Mouse (Mus musculus): ENCODE measurements at regions not wholly inside any gene's neighbourhood (a gene's known extent, or its start where the extent isn't known, plus 50 kb on each side); places are given as distances from the start of the nearest gene placed in this dataset. TPM values are rescaled to one million over a fixed set of nuclear protein-coding genes. Genes with fewer than 3 reads are reported as not detected.
"Not testable (repeated sequence)": the region's sequence is repeated elsewhere in the genome, so short reads cannot be mapped to it uniquely, and the experiment has no call there.

- not testable (repeated sequence) for H3K27ac ChIP-seq; DNase-seq (ENCODE audit: low spot score); H3K4me1 ChIP-seq; H3K4me3 ChIP-seq; H3K27me3 ChIP-seq (ENCODE audit: insufficient read depth, poor library complexity, severe bottlenecking); H3K36me3 ChIP-seq
- 80% methylated on average over 9 of the region's 9 CpGs for WGBS
- peaks cover 10% of the 10 kb centered on the region for H3K9me3 ChIP-seq
These were observed 172.5 kb upstream of the Zfp808 start for GRCm38 (mm10) chr13:61957197-61957596.

DNA sequence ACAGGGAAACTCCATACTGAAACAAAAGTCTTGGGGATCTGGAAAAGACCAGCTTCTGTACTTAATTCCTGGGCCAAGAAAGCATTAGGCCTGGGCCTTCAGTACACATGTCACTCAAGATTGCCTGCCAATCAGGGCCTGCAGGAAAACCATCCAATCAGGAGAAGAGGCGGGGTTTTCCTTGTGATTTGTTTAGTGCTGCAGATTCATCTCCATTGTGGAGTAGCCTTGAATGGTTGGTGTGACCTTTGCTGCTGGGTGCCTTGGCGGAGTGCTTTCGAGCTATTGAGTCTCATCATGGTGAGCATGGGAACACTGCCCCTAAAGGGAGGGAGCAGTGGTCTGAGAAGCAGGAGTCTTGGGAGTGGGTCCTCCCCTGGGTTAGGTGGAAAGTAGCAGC is 150.8 kb upstream of the Zfp808 start:
- 90% methylated on average over 3 of the region's 3 CpGs for WGBS
- H3K4me3 ChIP-seq; H3K27me3 ChIP-seq (ENCODE audit: insufficient read depth, poor library complexity, severe bottlenecking); DNase-seq (ENCODE audit: low spot score); H3K27ac ChIP-seq; H3K36me3 ChIP-seq; H3K4me1 ChIP-seq; H3K9me3 ChIP-seq: not testable (repeated sequence)

DNA sequence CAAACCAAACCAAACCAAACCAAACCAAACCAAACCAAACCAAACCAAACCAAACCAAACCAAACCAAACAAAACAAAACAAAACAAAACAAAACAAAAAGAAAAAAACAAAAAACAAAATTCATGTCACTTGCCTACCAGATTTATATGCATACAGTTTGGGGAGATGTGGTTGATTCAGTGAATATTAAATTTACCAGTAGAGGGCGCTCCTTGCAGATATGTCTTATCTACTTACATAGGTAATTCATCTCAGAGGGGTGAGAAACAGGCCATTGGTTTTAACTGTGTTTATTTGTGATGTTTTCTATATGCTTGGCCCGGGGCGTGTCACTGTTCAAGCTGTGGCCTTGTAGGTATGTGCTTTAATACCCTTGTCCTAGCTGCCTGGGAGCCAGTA is 133.2 kb upstream of the Zfp808 start:
- not testable (repeated sequence) for DNase-seq (ENCODE audit: low spot score); H3K4me1 ChIP-seq; H3K36me3 ChIP-seq; H3K27me3 ChIP-seq (ENCODE audit: insufficient read depth, poor library complexity, severe bottlenecking); H3K4me3 ChIP-seq; H3K27ac ChIP-seq; H3K9me3 ChIP-seq
- 65% methylated on average over 3 of the region's 3 CpGs for WGBS

DNA sequence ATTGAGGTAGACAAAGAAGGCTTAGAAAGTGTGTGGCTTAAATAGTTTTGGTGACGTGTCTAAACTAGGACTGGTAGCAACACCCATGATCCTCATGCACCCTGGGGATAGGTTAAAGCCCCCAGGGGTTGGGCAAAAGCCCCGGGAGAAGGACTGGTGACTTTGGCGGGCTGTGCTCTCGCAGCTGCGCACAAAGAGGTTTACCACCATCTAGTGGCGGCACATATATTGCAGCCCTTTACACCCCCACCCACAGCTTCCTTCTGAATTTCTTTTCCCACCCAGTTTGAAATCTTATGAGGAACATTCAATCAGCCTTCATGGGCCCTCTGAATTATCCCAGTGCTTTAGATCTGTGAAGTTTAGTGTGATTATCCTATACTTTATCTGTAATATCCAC is 130.9 kb upstream of the Zfp808 start:
- H3K4me3 ChIP-seq, result peak overlapping the region; percentile 27
- not testable (repeated sequence) for H3K27me3 ChIP-seq (ENCODE audit: insufficient read depth, poor library complexity, severe bottlenecking); H3K27ac ChIP-seq; DNase-seq (ENCODE audit: low spot score); H3K36me3 ChIP-seq; H3K9me3 ChIP-seq; H3K4me1 ChIP-seq
- WGBS, result 4% methylated on average over 6 of the region's 6 CpGs

- H3K4me3 ChIP-seq; H3K27ac ChIP-seq; H3K9me3 ChIP-seq; H3K4me1 ChIP-seq; DNase-seq (ENCODE audit: low spot score); H3K36me3 ChIP-seq; H3K27me3 ChIP-seq (ENCODE audit: insufficient read depth, poor library complexity, severe bottlenecking): not testable (repeated sequence)
- WGBS, result 58% methylated on average over 1 of the region's 1 CpGs
These were observed 122.4 kb upstream of the Zfp808 start for GRCm38 (mm10) chr13:62007321-62007720.

DNA sequence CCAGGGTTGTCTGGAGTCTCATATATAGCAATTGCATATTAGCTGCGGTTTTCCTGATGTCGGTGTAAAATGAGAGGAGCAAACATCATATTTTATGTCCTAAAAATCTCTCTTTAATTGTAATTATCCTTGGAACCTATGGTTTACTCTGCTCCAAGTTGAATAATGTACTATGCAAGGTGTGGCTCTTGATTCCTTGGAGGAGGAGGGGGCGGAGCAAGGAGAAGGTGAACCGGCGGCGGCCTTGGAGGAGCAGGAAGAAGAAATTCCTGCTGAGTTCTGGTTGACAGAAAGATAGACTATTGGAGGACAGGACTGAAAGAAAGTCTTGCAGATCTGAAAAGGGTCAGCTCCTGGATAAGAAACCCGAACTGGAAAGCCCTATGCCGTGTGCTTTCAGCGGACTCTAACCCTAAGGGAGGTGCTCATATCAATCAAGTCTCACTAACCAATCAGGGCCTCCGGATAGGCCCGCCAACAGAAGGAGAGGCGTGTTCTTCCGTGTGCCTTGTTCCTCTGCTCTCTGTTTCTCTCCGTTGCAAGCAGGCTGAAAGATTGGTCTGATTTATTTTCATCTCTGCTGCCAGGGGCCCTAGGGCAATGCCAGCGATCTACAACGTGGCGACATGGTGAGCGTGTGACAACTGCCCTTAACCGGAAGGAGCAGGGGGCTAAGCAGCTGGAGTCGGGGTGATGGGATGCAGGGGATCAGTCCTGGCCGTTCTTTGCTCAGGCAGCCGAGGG is 114.1 kb upstream of the Zfp808 start:
- H3K27me3 ChIP-seq (ENCODE audit: insufficient read depth, poor library complexity, severe bottlenecking); H3K9me3 ChIP-seq; H3K36me3 ChIP-seq; H3K4me1 ChIP-seq: not testable (repeated sequence)
- peak; percentile 80 for DNase-seq (ENCODE audit: low spot score)
- WGBS, result 1% methylated on average over 22 of the region's 22 CpGs
- Histone ChIP-seq H3K4me3 (peak overlapping the region; percentile 78), H3K27ac (peak overlapping the region; percentile 88)

- not testable (repeated sequence) for H3K36me3 ChIP-seq; H3K9me3 ChIP-seq; H3K27me3 ChIP-seq (ENCODE audit: insufficient read depth, poor library complexity, severe bottlenecking); H3K4me1 ChIP-seq; DNase-seq (ENCODE audit: low spot score)
- peak overlapping the region; percentile 88 for H3K27ac ChIP-seq
- H3K4me3 ChIP-seq, result peak overlapping the region; percentile 78
- WGBS, result under 1% methylated on average over 5 of the region's 5 CpGs
These were observed 113.6 kb upstream of the Zfp808 start for GRCm38 (mm10) chr13:62016168-62016502.

DNA sequence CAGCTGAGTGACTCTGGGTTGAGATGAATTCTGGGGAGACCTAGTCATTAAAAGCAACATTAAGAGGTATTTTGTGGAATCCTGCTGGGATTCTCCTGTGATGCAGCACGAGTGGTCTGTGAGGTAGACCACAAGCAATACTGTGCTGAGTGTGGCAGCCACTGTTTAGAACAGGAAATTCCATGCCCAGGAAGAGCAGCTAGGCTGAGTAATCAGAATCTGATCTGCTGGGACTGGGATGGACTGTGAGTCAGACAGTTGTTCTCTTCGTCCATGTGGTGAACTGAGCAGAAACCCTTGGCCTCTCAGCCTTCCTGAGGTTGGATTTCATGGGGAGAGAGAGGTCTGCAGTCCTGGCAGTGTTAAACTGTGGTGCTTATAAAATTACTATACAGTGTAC is 92.0 kb upstream of the Zfp808 start:
- not testable (repeated sequence) for H3K9me3 ChIP-seq; H3K4me3 ChIP-seq; H3K27me3 ChIP-seq (ENCODE audit: insufficient read depth, poor library complexity, severe bottlenecking); DNase-seq (ENCODE audit: low spot score); H3K27ac ChIP-seq; H3K4me1 ChIP-seq
- peaks cover 17% of the 10 kb centered on the region for H3K36me3 ChIP-seq
- 85% methylated on average over 2 of the region's 2 CpGs for WGBS

DNA sequence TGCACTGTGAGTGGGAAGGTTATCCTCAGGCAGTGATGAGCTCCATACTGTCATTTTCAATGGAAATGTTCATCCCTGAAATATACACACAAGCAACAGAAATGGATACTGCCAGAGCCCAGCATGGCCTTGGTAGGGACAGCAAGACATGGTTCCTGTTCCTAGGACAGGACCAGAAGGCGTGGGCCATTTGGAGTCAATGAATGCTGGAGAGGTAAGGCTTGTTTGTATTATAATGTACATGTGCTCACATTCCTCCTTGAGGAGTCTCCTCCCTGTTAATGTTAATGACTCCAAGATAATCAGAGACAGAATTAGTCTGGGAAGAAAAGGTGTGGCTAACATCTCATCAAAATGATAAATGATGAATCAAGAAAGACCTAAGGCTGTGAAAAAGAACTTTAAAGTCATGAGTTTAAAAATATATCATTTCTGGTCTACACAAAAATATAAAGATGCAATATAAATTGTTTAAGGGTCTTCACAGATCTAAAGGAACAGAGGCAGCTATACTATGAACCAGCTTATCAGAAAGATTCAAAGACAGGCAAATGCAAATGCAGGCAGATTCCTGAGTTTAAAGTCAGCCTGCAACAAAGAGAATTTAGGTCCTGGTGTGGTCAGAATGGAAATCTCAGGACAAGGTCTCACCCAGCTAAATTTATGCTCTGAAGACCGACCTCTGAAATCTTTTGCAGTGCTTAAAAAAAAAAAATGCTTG is 51.6 kb upstream of the Zfp808 start:
- not testable (repeated sequence) for H3K36me3 ChIP-seq; H3K9me3 ChIP-seq; H3K4me1 ChIP-seq; DNase-seq (ENCODE audit: low spot score); H3K27ac ChIP-seq; H3K27me3 ChIP-seq (ENCODE audit: insufficient read depth, poor library complexity, severe bottlenecking); H3K4me3 ChIP-seq
- 64% methylated on average over 2 of the region's 2 CpGs for WGBS

GRCm38 (mm10) chr13:62078893-62079292 is 50.8 kb upstream of the Zfp808 start:
- DNase-seq (ENCODE audit: low spot score); H3K4me1 ChIP-seq; H3K27me3 ChIP-seq (ENCODE audit: insufficient read depth, poor library complexity, severe bottlenecking); H3K27ac ChIP-seq; H3K4me3 ChIP-seq; H3K36me3 ChIP-seq; H3K9me3 ChIP-seq: not testable (repeated sequence)
- WGBS, result 86% methylated on average over 9 of the region's 9 CpGs

Small RNA genes in the stretch of these regions (microRNA-seq; reads per million reads assigned to microRNA genes)
- gene Gm25649, result not detected
